29 mouse cellular contexts compared by ENCODE assay signal in the genomic region with DNA sequence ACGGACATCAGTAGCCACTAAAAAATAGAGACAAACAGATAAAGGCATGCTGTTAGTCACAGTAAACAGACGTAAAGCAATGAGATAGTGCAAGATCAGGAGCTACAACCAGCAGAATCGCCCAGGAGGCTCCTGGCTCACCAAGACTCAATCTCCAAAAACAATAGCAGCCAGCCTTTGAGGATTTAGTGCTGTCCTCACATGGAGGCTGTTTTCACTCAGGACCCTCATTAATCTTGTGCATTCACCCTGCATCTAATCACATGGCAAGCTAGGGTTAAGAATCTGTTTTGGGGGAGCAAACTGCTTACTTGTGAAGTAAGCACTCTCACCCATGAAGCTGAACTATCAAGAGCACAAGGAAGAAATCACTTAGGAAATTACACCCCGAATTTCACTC.
DNase-seq lines count a peak whose midpoint lies in the region; ATAC-seq lines count a peak whose summit lies in the region.
"Had no signal": no experiment of that assay in that cellular context is flagged by ENCODE, and none has a peak within 500 bp of the region (broad histone marks: within the 10 kb centered on the region; RNA-seq: fewer than 3 reads in every experiment).

No protein-coding gene starts in this region.

- DNase-seq in forebrain, embryonic 11.5 days (ENCODE audit: low spot score), result no peak
- peak; percentile 24 for DNase-seq in embryo, embryonic 10 days (ENCODE audit: low spot score)
- peak; percentile 34 for DNase-seq in limb, embryonic 10.5 days (ENCODE audit: low spot score)
- peak; percentile 59 for DNase-seq in retina, postnatal 1 day
- DNase-seq in adrenal gland, postnatal 36 days, result no peak
- DNase-seq: adrenal gland, postnatal 25 days; cerebellum, adult 8-10 months; cerebellum, postnatal 36 days; gastrocnemius, postnatal 14 days; kidney, adult 9 months; kidney, postnatal 10 days; layer of hippocampus, adult 9-11 months; liver, postnatal 0 days; lung, postnatal 4 days; right cerebral cortex, adult 18-20 months; spleen, adult 18-20 months; thymus, postnatal 14 days had no signal

- H3K9me3 ChIP-seq in forebrain, embryonic 11.5 days (ENCODE audit: control insufficient read depth, low read length), result no peaks in the 10 kb centered on the region
- H3K9me3 ChIP-seq in forebrain, embryonic 13.5 days (replicated peaks), result no peaks in the 10 kb centered on the region
- H3K9me3 ChIP-seq in limb, embryonic 10.5 days (replicated peaks), result no peaks in the 10 kb centered on the region
- H3K9me3 ChIP-seq: embryonic facial prominence, embryonic 10.5 days; embryonic facial prominence, embryonic 15.5 days; heart, embryonic 10.5 days; heart, embryonic 15.5 days; hindbrain, embryonic 12.5 days; liver, embryonic 12.5 days; megakaryocyte, embryonic 14.5 days; midbrain, embryonic 13.5 days had no signal

- H3K4me2 ChIP-seq in forebrain, embryonic 11.5 days (ENCODE audit: low read depth, low read length, severe bottlenecking), result no peak overlapping the region
- H3K4me2 ChIP-seq in forebrain, embryonic 13.5 days, result no peak overlapping the region
- H3K4me2 ChIP-seq: embryonic facial prominence, embryonic 15.5 days; heart, embryonic 15.5 days; hindbrain, embryonic 12.5 days; liver, embryonic 12.5 days; midbrain, embryonic 13.5 days had no signal

- H3K27me3 ChIP-seq in forebrain, embryonic 11.5 days (ENCODE audit: control insufficient read depth, insufficient read depth, low read length), result no peaks in the 10 kb centered on the region
- H3K27me3 ChIP-seq in forebrain, embryonic 13.5 days, result no peaks in the 10 kb centered on the region
- H3K27me3 ChIP-seq in limb, embryonic 10.5 days (ENCODE audit: low read depth, poor library complexity, severe bottlenecking), result no peaks in the 10 kb centered on the region
- H3K27me3 ChIP-seq: embryonic facial prominence, embryonic 15.5 days; heart, embryonic 15.5 days; hindbrain, embryonic 12.5 days; liver, embryonic 12.5 days; megakaryocyte, embryonic 14.5 days; midbrain, embryonic 13.5 days had no signal

- H3K9ac ChIP-seq in forebrain, embryonic 11.5 days (ENCODE audit: low read length), result no peak overlapping the region
- H3K9ac ChIP-seq in forebrain, embryonic 13.5 days, result no peak overlapping the region
- H3K9ac ChIP-seq: embryonic facial prominence, embryonic 15.5 days; heart, embryonic 15.5 days; hindbrain, embryonic 12.5 days; liver, embryonic 12.5 days; liver, postnatal 0 days; midbrain, embryonic 13.5 days had no signal

- H3K4me3 ChIP-seq in forebrain, embryonic 11.5 days (ENCODE audit: low read depth, low read length), result no peak overlapping the region
- no peak overlapping the region for H3K4me3 ChIP-seq in forebrain, embryonic 13.5 days
- H3K4me3 ChIP-seq in limb, embryonic 10.5 days, result no peak overlapping the region
- H3K4me3 ChIP-seq: embryonic facial prominence, embryonic 10.5 days; embryonic facial prominence, embryonic 15.5 days; heart, embryonic 10.5 days; heart, embryonic 15.5 days; hindbrain, embryonic 12.5 days; liver, embryonic 12.5 days; megakaryocyte, embryonic 14.5 days; midbrain, embryonic 13.5 days had no signal

- peaks cover 3% of the 10 kb centered on the region for H3K4me1 ChIP-seq in forebrain, embryonic 11.5 days (replicated peaks; ENCODE audit: control insufficient read depth, insufficient read depth, low read length)
- H3K4me1 ChIP-seq in forebrain, embryonic 13.5 days, result peaks cover 13% of the 10 kb centered on the region
- peaks cover 20% of the 10 kb centered on the region for H3K4me1 ChIP-seq in limb, embryonic 10.5 days
- H3K4me1 ChIP-seq: embryonic facial prominence, embryonic 15.5 days; heart, embryonic 15.5 days; hindbrain, embryonic 12.5 days; liver, embryonic 12.5 days had no signal

- H3K27ac ChIP-seq in forebrain, embryonic 11.5 days (ENCODE audit: low read depth, low read length), result no peak overlapping the region
- H3K27ac ChIP-seq in forebrain, embryonic 13.5 days, result no peak overlapping the region
- peak overlapping the region; percentile 67 for H3K27ac ChIP-seq in limb, embryonic 10.5 days
- H3K27ac ChIP-seq: embryonic facial prominence, embryonic 10.5 days; embryonic facial prominence, embryonic 15.5 days; heart, embryonic 10.5 days; heart, embryonic 15.5 days; hindbrain, embryonic 12.5 days; liver, embryonic 12.5 days; midbrain, embryonic 13.5 days had no signal

- H3K36me3 ChIP-seq in forebrain, embryonic 11.5 days (ENCODE audit: control insufficient read depth, insufficient read depth, low read length), result no peaks in the 10 kb centered on the region
- no peaks in the 10 kb centered on the region for H3K36me3 ChIP-seq in forebrain, embryonic 13.5 days (ENCODE audit: poor library complexity, severe bottlenecking)
- H3K36me3 ChIP-seq in limb, embryonic 10.5 days, result no peaks in the 10 kb centered on the region
- H3K36me3 ChIP-seq: embryonic facial prominence, embryonic 10.5 days; embryonic facial prominence, embryonic 15.5 days; heart, embryonic 10.5 days; heart, embryonic 15.5 days; hindbrain, embryonic 12.5 days; liver, embryonic 12.5 days; midbrain, embryonic 13.5 days had no signal

- WGBS in forebrain, embryonic 11.5 days, result 31% methylated on average over 4 of the region's 4 CpGs
- 27% methylated on average over 4 of the region's 4 CpGs for WGBS in forebrain, embryonic 13.5 days
- WGBS in limb, embryonic 10.5 days, result 28% methylated on average over 4 of the region's 4 CpGs

- ATAC-seq in forebrain, embryonic 11.5 days (replicated peaks; ENCODE audit: low FRiP score), result 0 out of 2 replicates have a peak, but pooled peaks have one; percentile 42
- ATAC-seq in forebrain, embryonic 13.5 days, result no peak
- no peak for ATAC-seq in CD4-positive, CD25-positive, alpha-beta regulatory T cell, adult 4 months
- ATAC-seq: intestine, postnatal 0 days; liver, embryonic 12.5 days; liver, postnatal 0 days; midbrain, embryonic 13.5 days; Patski had no signal

Comparison
In these comparisons a context has a peak if more than half of its experiments do, and no peak if none do; other contexts are left out.
1. DNase-seq: peak in embryo, embryonic 10 days (single experiment), limb, embryonic 10.5 days (single experiment) and retina, postnatal 1 day (single experiment); none in forebrain, embryonic 11.5 days (single experiment) and adrenal gland, postnatal 36 days (0 of 2).